14 mouse cellular contexts compared by ENCODE assay signal in the genomic region with DNA sequence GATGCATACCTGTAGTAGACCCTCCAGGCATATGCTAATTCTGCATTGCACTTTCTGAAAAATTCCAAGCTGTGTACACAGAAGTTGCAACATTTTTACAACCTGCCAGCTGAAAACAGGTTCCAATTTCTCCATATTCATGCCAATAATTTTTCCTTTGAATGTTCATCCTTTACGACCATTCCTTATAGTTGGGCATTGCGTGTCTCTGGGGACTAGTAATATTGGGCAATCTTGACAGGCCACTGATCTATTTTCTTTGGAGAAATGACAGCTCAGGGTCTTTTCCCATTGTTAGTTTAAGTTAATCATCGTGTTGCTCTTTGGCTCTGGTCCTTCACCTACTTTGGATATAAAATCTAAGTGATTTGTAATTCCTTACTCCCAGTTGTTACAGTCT.
"Had no signal": no experiment of that assay in that cellular context is flagged by ENCODE, and none has a peak within 500 bp of the region (broad histone marks: within the 10 kb centered on the region; RNA-seq: fewer than 3 reads in every experiment).

No protein-coding gene starts in this region.

- H3K27me3 ChIP-seq: midbrain, embryonic 12.5 days; neural tube, embryonic 12.5 days; stomach, embryonic 15.5 days had no signal

- DNase-seq: lung, adult 18-20 months; lung, embryonic 14.5 days; lung, postnatal 10 days; lung, postnatal 4 days; midbrain, embryonic 14.5 days; right cerebral cortex, postnatal 14 days; thymus, adult 2 months; thymus, postnatal 25 days; thymus, postnatal 4 days had no signal

- H3K36me3 ChIP-seq: midbrain, embryonic 10.5 days; midbrain, embryonic 12.5 days; neural tube, embryonic 12.5 days; stomach, embryonic 15.5 days had no signal

- H3K4me2 ChIP-seq: lung, embryonic 14.5 days; midbrain, embryonic 12.5 days; neural tube, embryonic 12.5 days; stomach, embryonic 15.5 days had no signal

- ATAC-seq: midbrain, embryonic 16.5 days had no signal

- H3K4me3 ChIP-seq: midbrain, embryonic 10.5 days; midbrain, embryonic 12.5 days; neural tube, embryonic 12.5 days; stomach, embryonic 15.5 days had no signal
